Comparison of ENCODE assay signal across 7 mouse cellular contexts in genomic region chr1:94053530-94054216, GRCm38 (mm10). TPM values are rescaled to one million over a fixed set of nuclear protein-coding genes. Genes with fewer than 3 reads are reported as not detected.
DNase-seq lines count a peak whose midpoint lies in the region.

No protein-coding gene starts in this region.

- intact Hi-C loops in left cerebral cortex, postnatal 14 days (cut with DNase I) = no loop called here
- intact Hi-C loops in gastrocnemius, postnatal 14 days (cut with DNase I; ENCODE audit: low total_unique reads) = no loop called here

- DNase-seq in thymus, postnatal 14 days = peak; percentile 36
- DNase-seq in thymus, postnatal 10 days (ENCODE audit: low spot score in 2 of 2) = no peak
- peak; percentile 80 to 89 for DNase-seq in frontal cortex, postnatal 36 days (ENCODE audit: low spot score in 2 of 2)
- peak; percentile 79 to 83 for DNase-seq in left cerebral cortex, postnatal 14 days (ENCODE audit: low spot score in 2 of 2)
- DNase-seq in kidney, adult 11 months = no peak
- DNase-seq in MN1 (ENCODE audit: low spot score) = no peak
- DNase-seq in gastrocnemius, postnatal 14 days = no peak

RNA-seq across cellular contexts. Expression of gene Pdcd1, which starts 1.3 kb away (rescaled TPM):
- not detected for total RNA-seq in left cerebral cortex, postnatal 14 days (2021)
- not detected for total RNA-seq in gastrocnemius, postnatal 14 days (2021)

RNA-seq across cellular contexts. Expression of gene Neu4, which starts 33.4 kb away (rescaled TPM):
- 10 to 100 TPM; 12.8 to 13.4 TPM for total RNA-seq in left cerebral cortex, postnatal 14 days (2021)
- not detected for total RNA-seq in gastrocnemius, postnatal 14 days (2021)

Comparison
In these comparisons a context has a peak if more than half of its experiments do, and no peak if none do; other contexts are left out.
1. DNase-seq: peak in thymus, postnatal 14 days (single experiment), frontal cortex, postnatal 36 days (2 of 2) and left cerebral cortex, postnatal 14 days (2 of 2); none in thymus, postnatal 10 days (0 of 2), kidney, adult 11 months (single experiment), MN1 (single experiment) and gastrocnemius, postnatal 14 days (single experiment).
2. RNA of gene Neu4, which starts 33.4 kb away (total RNA-seq): 12.8 to 13.4 TPM in left cerebral cortex, postnatal 14 days; not detected in gastrocnemius, postnatal 14 days; every median in the first group is over 10 times any median in the second.